Mouse (Mus musculus): ENCODE measurements around the gene Atp8a1. TPM values are rescaled to one million over a fixed set of nuclear protein-coding genes. Genes with fewer than 3 reads are reported as not detected.

The Atp8a1 gene
- polyA plus RNA-seq, 1 experiment from 2014 or later = 49.4 TPM

DNA sequence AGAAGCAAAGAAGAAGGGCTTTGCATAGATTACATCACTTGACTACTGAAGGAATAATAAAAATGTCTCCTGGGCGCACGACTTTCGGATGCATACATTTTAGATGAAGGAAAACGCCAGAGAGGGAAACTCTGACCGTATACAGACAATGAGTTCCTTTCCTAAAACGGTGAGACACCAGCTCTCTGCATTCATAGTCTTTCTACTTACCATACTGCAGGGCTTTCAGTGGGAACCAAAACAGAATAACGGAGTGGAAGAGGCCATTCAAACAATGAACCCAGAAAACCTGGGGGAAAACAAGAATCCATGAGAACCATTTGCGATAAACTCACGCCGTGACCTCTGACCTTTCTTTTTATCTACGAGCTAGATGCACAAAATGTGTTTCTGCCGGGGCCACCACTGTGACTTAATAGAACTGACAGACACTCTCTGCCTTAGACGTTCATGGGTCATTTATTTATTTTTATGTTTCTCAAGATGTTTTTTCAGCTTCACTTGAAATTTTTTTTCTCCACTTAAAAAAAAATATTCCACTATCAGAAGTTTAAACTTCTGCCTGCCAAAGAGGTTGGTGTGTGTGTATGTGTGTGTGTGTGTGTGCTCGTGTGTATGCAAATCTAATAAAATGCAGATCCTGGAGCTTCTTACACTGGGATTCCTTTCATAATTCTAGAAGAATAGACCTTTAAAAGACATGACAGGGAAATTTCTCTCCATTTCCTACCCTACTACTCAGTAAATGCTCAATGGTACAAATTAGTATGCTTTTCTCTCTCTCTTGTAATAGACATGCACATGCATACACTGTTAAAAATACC is 191.3 kb downstream of the Atp8a1 start:
- H3K4me2 ChIP-seq = no peak overlapping the region
- H3K27me3 ChIP-seq = peaks cover 2% of the 10 kb centered on the region; the same call in 1 of the 2 replicates
- no peak overlapping the region for H3K4me3 ChIP-seq
- H3K36me3 ChIP-seq = peaks cover 12% of the 10 kb centered on the region
- no peak overlapping the region for H3K9ac ChIP-seq
- H3K9me3 ChIP-seq = no peaks in the 10 kb centered on the region
- H3K27ac ChIP-seq (replicated peaks) = no peak overlapping the region
- WGBS = 26% methylated on average over 14 of the region's 14 CpGs
- H3K4me1 ChIP-seq (replicated peaks) = peaks cover 5% of the 10 kb centered on the region; the same call in 1 of the 2 replicates
- no peak for ATAC-seq (ENCODE audit: low FRiP score, low read depth)

- H3K4me1 ChIP-seq (replicated peaks) = peaks cover 5% of the 10 kb centered on the region; the same call in 1 of the 2 replicates
- peaks cover 16% of the 10 kb centered on the region for H3K36me3 ChIP-seq
- no peak overlapping the region for H3K4me3 ChIP-seq
- H3K27me3 ChIP-seq = peaks cover 2% of the 10 kb centered on the region; the same call in 1 of the 2 replicates
- H3K9me3 ChIP-seq = no peaks in the 10 kb centered on the region
- 56% methylated on average over 5 of the region's 5 CpGs for WGBS
- H3K4me2 ChIP-seq = no peak overlapping the region
- no peak overlapping the region for H3K27ac ChIP-seq (replicated peaks)
- ATAC-seq (ENCODE audit: low FRiP score, low read depth) = no peak
- no peak overlapping the region for H3K9ac ChIP-seq
Observed at GRCm38 (mm10) chr5:67654572-67654971, 192.7 kb downstream of the Atp8a1 start.

DNA sequence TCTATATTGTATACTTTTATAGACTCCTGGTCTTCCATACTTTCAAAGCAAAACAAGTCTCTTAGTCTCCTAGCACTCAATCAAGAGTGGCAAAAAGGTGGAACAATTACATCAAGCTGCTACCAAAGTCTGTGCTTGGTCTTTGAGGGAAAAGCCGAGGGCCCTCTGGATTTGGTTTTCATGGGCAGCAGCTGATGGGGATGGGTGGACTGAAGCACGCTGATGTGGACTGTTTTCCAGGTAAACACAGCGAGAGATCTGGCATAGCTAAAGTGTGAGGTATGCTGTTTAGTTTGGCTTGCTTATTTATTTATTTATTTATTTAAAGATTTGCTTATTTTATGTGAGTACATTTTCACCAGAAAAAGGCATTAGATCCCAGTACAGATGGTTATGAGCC is 193.7 kb downstream of the Atp8a1 start:
- H3K36me3 ChIP-seq = peaks cover 26% of the 10 kb centered on the region
- no peak for ATAC-seq (ENCODE audit: low FRiP score, low read depth)

DNA sequence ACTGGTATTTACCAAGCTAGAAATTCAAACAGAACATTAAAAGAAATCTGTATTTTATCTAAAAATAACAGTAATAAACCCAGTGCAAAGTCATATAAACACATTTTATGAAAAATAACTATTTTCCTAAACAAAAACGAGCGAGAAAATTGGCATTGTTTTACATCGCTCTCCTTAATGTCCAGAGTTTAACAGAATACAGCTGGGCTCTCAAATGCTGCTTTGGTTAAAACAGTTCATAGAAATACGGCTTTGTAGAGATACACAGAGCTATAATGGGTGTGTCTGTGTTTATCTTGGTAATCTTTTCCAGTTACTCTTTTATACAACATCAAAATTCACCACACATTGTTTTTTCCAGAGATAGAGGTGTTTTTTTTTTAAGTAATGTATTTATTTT is 194.8 kb downstream of the Atp8a1 start:
- Histone ChIP-seq H3K4me1 (replicated peaks) (peaks cover 5% of the 10 kb centered on the region; the same call in 1 of the 2 replicates), H3K9ac (no peak overlapping the region), H3K27me3 (peaks cover 2% of the 10 kb centered on the region; the same call in 1 of the 2 replicates), H3K4me3 (no peak overlapping the region), H3K4me2 (no peak overlapping the region), H3K9me3 (no peaks in the 10 kb centered on the region), H3K27ac (replicated peaks) (no peak overlapping the region), H3K36me3 (peaks cover 33% of the 10 kb centered on the region)
- no peak for ATAC-seq (ENCODE audit: low FRiP score, low read depth)
- WGBS = 94% methylated on average over 4 of the region's 4 CpGs

More for the DNA sequence above, 193.7 kb downstream of the Atp8a1 start:
- no peak overlapping the region for H3K27ac ChIP-seq (replicated peaks)
- H3K4me1 ChIP-seq (replicated peaks) = peaks cover 5% of the 10 kb centered on the region; the same call in 1 of the 2 replicates
- WGBS = 98% methylated on average over 3 of the region's 3 CpGs
- H3K9me3 ChIP-seq = no peaks in the 10 kb centered on the region
- H3K4me3 ChIP-seq = no peak overlapping the region
- no peak overlapping the region for H3K9ac ChIP-seq
- peaks cover 2% of the 10 kb centered on the region; the same call in 1 of the 2 replicates for H3K27me3 ChIP-seq
- H3K4me2 ChIP-seq = no peak overlapping the region

DNA sequence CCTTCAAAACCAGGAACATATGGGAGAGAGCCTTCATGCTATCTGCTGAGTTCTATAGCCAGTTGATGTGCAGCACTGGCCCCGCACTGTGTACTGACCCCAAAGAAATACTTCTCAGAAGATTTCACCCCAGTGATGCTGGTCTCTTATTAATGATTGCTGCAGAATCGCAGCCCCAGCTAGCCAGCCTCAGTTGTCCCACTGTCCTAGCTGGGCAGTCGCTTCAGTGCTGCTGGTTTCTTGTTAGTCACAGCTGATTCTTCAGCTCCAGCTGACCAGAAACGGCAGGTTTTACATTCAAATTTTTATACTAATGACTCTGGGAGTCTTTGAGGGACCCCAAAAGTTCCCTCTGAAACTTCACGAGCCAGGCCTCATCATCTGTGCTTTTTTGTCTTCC is 197.2 kb downstream of the Atp8a1 start:
- Histone ChIP-seq H3K4me1 (replicated peaks) (no peaks in the 10 kb centered on the region), H3K36me3 (peaks cover 42% of the 10 kb centered on the region), H3K27me3 (peaks cover 2% of the 10 kb centered on the region; the same call in 1 of the 2 replicates), H3K9ac (no peak overlapping the region), H3K4me3 (no peak overlapping the region), H3K9me3 (no peaks in the 10 kb centered on the region), H3K27ac (replicated peaks) (no peak overlapping the region), H3K4me2 (no peak overlapping the region)
- WGBS = 91% methylated on average over 5 of the region's 5 CpGs
- no peak for ATAC-seq (ENCODE audit: low FRiP score, low read depth)

DNA sequence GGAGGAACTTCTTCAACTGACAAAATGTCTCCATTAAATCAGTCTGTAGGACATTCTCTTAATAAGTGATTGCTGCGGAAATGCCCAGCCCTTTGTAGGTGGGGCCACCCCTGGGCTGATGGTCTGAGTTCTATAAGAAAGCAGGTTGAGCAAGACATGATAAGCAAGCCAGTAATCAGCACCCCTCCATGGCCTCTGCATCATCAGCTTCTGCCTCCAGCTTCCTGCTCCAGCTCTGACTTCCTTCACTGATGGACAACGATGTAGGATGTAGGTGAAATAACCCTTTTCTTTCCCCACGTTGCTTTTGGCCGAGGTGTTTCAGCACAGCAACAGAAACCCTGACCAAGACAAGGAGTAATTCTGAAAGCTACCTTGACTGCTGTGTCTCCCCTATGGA is 198.1 kb downstream of the Atp8a1 start:
- H3K9me3 ChIP-seq = no peaks in the 10 kb centered on the region
- H3K36me3 ChIP-seq = peaks cover 38% of the 10 kb centered on the region
- H3K4me3 ChIP-seq = no peak overlapping the region
- no peak for ATAC-seq (ENCODE audit: low FRiP score, low read depth)
- WGBS = 97% methylated on average over 4 of the region's 4 CpGs
- H3K4me2 ChIP-seq = no peak overlapping the region
- H3K27ac ChIP-seq (replicated peaks) = no peak overlapping the region
- H3K4me1 ChIP-seq (replicated peaks) = no peaks in the 10 kb centered on the region
- H3K9ac ChIP-seq = no peak overlapping the region
- H3K27me3 ChIP-seq = peaks cover 2% of the 10 kb centered on the region; the same call in 1 of the 2 replicates

DNA sequence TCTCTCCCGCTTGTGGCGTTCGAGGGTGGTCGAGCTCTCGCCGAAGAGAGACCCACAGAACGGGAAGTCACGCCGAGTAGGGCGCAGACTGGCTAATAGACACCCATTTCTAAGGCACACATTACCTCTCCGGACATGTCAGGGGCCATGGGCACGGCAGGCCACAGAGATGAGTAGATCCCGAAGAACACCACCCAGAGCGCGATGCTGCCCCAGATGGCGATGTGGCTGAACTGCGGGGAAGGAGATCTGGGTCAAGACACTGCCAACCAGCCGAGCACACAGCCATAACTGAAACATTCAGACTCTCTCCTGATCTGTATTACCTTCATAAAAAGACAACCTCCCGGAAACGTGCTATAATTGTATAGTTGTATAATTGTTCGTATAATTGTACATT is 199.7 kb downstream of the Atp8a1 start:
- H3K4me3 ChIP-seq = no peak overlapping the region
- no peak for ATAC-seq (ENCODE audit: low FRiP score, low read depth)
- H3K4me1 ChIP-seq (replicated peaks) = no peaks in the 10 kb centered on the region
- H3K4me2 ChIP-seq = no peak overlapping the region
- peaks cover 36% of the 10 kb centered on the region for H3K36me3 ChIP-seq
- H3K27ac ChIP-seq (replicated peaks) = no peak overlapping the region
- WGBS = 77% methylated on average over 21 of the region's 21 CpGs
- H3K27me3 ChIP-seq = peaks cover 2% of the 10 kb centered on the region; the same call in 1 of the 2 replicates
- H3K9ac ChIP-seq = no peak overlapping the region
- no peaks in the 10 kb centered on the region for H3K9me3 ChIP-seq

GRCm38 (mm10) chr5:67646756-67647529 is 200.3 kb downstream of the Atp8a1 start:
- no peak overlapping the region for H3K27ac ChIP-seq (replicated peaks)
- no peak overlapping the region for H3K4me2 ChIP-seq
- peaks cover 36% of the 10 kb centered on the region for H3K36me3 ChIP-seq
- WGBS = 89% methylated on average over 20 of the region's 20 CpGs
- no peaks in the 10 kb centered on the region for H3K4me1 ChIP-seq (replicated peaks)
- H3K9ac ChIP-seq = no peak overlapping the region
- no peak overlapping the region for H3K4me3 ChIP-seq
- no peak for ATAC-seq (ENCODE audit: low FRiP score, low read depth)
- peaks cover 2% of the 10 kb centered on the region; the same call in 1 of the 2 replicates for H3K27me3 ChIP-seq
- H3K9me3 ChIP-seq = no peaks in the 10 kb centered on the region

GRCm38 (mm10) chr5:67643537-67644255 is 203.5 kb downstream of the Atp8a1 start:
- 92% methylated on average over 5 of the region's 5 CpGs for WGBS
- Histone ChIP-seq H3K4me3 (no peak overlapping the region), H3K9ac (no peak overlapping the region), H3K36me3 (peaks cover 17% of the 10 kb centered on the region), H3K4me1 (replicated peaks) (no peaks in the 10 kb centered on the region), H3K27ac (replicated peaks) (no peak overlapping the region), H3K27me3 (no peaks in the 10 kb centered on the region), H3K4me2 (no peak overlapping the region), H3K9me3 (no peaks in the 10 kb centered on the region)
- no peak for ATAC-seq (ENCODE audit: low FRiP score, low read depth)

- Histone ChIP-seq H3K27ac (replicated peaks) (no peak overlapping the region), H3K27me3 (no peaks in the 10 kb centered on the region), H3K36me3 (peaks cover 8% of the 10 kb centered on the region; the same call in 1 of the 2 replicates), H3K9ac (no peak overlapping the region), H3K4me2 (no peak overlapping the region), H3K4me3 (no peak overlapping the region), H3K9me3 (no peaks in the 10 kb centered on the region), H3K4me1 (replicated peaks) (no peaks in the 10 kb centered on the region)
- 62% methylated on average over 8 of the region's 8 CpGs for WGBS
- ATAC-seq (ENCODE audit: low FRiP score, low read depth) = no peak
Observed at GRCm38 (mm10) chr5:67641406-67642120, 205.7 kb downstream of the Atp8a1 start.

DNA sequence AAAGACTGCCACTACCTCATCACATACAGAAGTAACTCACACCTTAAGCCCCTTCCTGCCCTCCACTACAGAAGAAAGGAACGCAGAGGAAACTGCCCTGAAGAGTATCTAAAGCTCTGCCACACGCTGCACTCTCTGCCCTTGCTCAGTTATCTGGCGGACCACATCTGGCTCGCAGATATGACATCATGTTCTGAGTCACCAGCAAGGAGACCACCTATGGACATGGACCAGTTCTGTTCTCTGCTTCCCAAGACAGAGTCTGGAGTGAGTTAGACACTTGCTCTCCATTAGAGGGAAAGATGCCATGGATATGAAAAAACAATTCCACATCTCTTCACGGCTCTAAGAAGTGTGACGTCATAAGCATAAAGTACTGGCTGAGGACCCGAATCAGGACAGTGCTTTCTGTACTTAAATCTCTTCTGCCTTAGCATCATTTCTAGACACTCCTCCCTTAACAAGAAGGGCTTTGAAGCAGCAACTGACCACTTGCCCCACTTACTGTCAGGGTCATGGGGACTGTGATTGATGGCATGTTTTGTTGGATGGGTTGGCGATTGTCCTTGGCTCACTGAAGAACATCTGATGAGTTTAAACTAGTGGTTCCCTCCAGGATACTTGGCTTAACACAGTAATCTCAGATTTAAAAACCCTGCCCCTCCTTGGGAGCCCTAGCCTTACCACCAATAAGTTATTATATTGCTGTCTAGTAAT is 206.5 kb downstream of the Atp8a1 start:
- H3K9ac ChIP-seq = no peak overlapping the region
- WGBS = 71% methylated on average over 8 of the region's 8 CpGs
- H3K9me3 ChIP-seq = no peaks in the 10 kb centered on the region
- no peaks in the 10 kb centered on the region for H3K4me1 ChIP-seq (replicated peaks)
- ATAC-seq (ENCODE audit: low FRiP score, low read depth) = no peak
- peaks cover 7% of the 10 kb centered on the region; the same call in 1 of the 2 replicates for H3K36me3 ChIP-seq
- no peak overlapping the region for H3K4me3 ChIP-seq
- no peak overlapping the region for H3K4me2 ChIP-seq
- H3K27me3 ChIP-seq = no peaks in the 10 kb centered on the region
- no peak overlapping the region for H3K27ac ChIP-seq (replicated peaks)

Measured in hindbrain, embryonic 15.5 days (tissue).